Mouse (Mus musculus) brain, embryonic 14.5 days (tissue): ENCODE data around the gene Gtf2e1.

ENCODE experiments used
- CTCF ChIP-seq: fragments of 200-500 bp; IDR thresholded peaks from 2 replicates; pipeline ENCODE4 v1.5.1; 2012; ENCODE audit warnings: inconsistent platforms, mild to moderate bottlenecking, moderate library complexity, borderline replicate concordance; ENCODE audit not compliant: insufficient read depth, insufficient read length; ENCODE audit errors: extremely low read depth
- POLR2A ChIP-seq: fragments of 200-500 bp; IDR thresholded peaks from 2 replicates; pipeline ENCODE4 v1.6.1; 2012; ENCODE audit warnings: mild to moderate bottlenecking, inconsistent platforms, borderline replicate concordance; ENCODE audit not compliant: poor library complexity, insufficient read depth, insufficient read length, severe bottlenecking; ENCODE audit errors: extremely low read depth

GRCm38 (mm10) chr16:37478311-37479291 lies 61.0 kb downstream of the Gtf2e1 start:
- no peak for TF ChIP-seq CTCF
- no peak for TF ChIP-seq POLR2A
